Mouse (Mus musculus): ENCODE results near the gene Slc12a7. TPM values are rescaled to one million over a fixed set of nuclear protein-coding genes. Genes with fewer than 3 reads are reported as not detected.

Gene Slc12a7
- 0.04 and 0.20 TPM in 2 replicates for polyA plus RNA-seq (2012)

DNA sequence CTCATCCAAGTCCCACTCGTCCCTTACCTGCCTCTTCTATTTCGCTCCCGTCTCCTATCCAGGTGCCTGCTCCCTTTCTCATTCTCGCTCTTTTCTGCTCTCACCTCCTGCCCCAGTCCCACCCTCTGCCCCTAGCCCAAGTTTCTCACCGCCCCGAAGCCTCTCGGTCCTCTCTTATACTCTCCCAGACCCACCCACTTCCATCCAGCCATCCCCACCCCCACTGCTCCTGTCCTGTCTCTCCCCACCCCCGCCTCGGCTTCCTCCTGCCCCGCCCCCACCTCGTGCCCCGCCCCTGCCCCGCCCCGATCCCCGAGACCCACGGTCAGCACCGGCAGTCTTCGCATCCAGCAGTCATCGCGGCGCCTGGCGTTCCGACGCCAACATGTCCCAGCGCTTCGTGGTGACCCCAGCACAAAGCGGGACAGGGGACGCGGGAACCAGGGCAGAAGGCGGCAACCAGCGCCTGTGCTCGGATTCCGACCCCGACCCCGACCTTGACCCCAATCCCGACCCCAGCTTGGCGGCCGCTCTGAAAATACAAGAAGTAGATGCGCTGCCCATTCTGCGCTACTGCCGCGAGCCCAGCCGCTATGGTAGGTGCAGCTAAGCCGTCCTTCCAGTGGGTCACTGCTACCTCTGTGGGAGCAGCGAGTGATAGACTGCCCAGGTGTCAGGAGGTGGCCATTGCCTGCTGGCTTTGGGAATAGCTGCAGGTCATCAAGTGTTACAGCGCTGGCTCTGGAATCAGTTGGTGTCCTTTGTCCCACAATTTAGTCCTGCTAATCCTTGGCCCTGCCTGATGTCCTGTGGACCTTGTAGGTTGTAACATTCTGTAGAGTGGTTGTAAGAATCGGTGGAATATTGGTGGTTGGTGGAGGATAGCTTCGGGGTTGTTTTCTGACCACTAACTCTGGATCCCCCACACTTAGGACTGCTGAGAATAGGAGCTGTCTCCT is at the start of gene Slc12a7:
Gene Slc12a7 (plus strand): TSS at position 353 of the 959 bp plus-strand sequence.
- TF ChIP-seq GATA1 (IDR thresholded peaks at IDR 0.05; ENCODE audit: low read length) (no peak), TAL1 (IDR thresholded peaks at IDR 0.05; ENCODE audit: low read length) (no peak)
- no peaks in the 10 kb centered on the region for H3K9me3 ChIP-seq (ENCODE audit: control insufficient read depth, low read length)
- H3K36me3 ChIP-seq (ENCODE audit: control insufficient read depth): no peaks in the 10 kb centered on the region
- peak within 1 kb of the TSS; percentile 2 for H3K4me3 ChIP-seq (replicated peaks)
- peaks cover 29% of the 10 kb centered on the region for H3K27me3 ChIP-seq (ENCODE audit: control insufficient read depth)
- no peaks in the 10 kb centered on the region for H3K4me1 ChIP-seq (ENCODE audit: control insufficient read depth)

DNA sequence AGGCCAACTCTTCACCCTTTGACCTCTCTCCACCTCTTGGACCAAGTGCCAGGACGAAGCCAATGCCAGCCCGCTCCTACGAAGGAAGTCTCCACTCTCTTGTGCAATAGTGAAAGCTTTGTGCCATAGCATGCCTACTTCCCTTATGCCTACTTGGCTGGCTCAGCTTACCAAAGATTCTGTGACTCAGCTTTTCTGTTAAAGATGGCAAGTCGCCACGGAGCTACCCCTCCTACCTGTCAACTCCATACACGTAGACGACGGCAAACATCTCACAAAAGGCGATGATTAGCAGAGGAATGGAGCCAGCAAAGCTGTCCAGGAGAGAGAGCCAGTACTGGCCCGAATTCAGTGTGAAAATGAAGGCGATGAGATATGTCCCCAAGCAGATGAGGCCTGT is 49.2 kb upstream of the Slc12a7 start:
- TF ChIP-seq TAL1 (IDR thresholded peaks at IDR 0.05; ENCODE audit: low read length) (no peak), GATA1 (IDR thresholded peaks at IDR 0.05; ENCODE audit: low read length) (no peak)
- Histone ChIP-seq H3K9me3 (ENCODE audit: control insufficient read depth, low read length) (no peaks in the 10 kb centered on the region), H3K4me3 (replicated peaks) (no peak overlapping the region), H3K4me1 (ENCODE audit: control insufficient read depth) (no peaks in the 10 kb centered on the region), H3K27me3 (ENCODE audit: control insufficient read depth) (no peaks in the 10 kb centered on the region), H3K36me3 (ENCODE audit: control insufficient read depth) (no peaks in the 10 kb centered on the region)

DNA sequence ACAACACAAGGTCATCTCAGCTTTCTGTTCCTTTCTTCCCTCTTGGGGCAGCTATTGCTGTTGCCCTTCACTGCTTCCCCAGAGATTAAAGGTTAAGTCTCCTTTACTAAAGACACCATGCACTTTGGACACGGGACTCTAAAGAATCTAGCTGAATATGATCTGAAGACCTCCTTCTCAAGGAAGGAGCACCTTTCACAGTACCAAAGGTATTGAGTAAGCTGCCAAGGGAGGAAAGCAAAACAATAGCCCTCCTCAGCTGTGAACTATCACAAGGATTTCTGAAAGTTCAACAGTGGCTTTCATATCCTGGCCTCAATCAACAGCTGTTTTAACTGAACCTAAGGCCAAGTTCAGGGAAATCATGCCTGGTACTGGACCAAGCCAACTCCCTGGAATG is 48.5 kb upstream of the Slc12a7 start:
- Histone ChIP-seq H3K4me3 (replicated peaks) (no peak overlapping the region), H3K4me1 (ENCODE audit: control insufficient read depth) (no peaks in the 10 kb centered on the region), H3K36me3 (ENCODE audit: control insufficient read depth) (no peaks in the 10 kb centered on the region), H3K9me3 (ENCODE audit: control insufficient read depth, low read length) (no peaks in the 10 kb centered on the region), H3K27me3 (ENCODE audit: control insufficient read depth) (no peaks in the 10 kb centered on the region)
- no peak for TF ChIP-seq GATA1 (IDR thresholded peaks at IDR 0.05; ENCODE audit: low read length)
- TF ChIP-seq TAL1 (IDR thresholded peaks at IDR 0.05; ENCODE audit: low read length): no peak

DNA sequence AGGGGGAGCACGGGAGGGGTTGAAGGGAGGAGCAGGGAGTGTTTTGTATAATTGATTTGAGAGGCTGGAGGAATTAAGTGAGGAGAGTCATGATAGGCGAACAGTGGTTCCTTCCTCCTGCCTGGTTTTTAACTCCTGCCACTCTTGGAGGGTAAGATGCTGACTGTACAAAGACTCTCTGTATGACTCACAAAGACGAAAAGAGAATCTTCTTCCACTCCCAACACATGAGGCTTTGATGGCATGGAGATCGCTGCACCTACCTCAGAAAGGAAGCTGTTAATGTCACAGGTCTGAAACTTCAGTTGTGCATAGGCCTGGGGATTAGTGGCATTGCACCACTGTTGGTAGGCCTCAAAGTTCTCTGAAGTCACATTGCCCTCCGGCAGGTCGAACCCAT is 47.4 kb upstream of the Slc12a7 start:
- TF ChIP-seq GATA1 (IDR thresholded peaks at IDR 0.05; ENCODE audit: low read length): no peak
- no peak for TF ChIP-seq TAL1 (IDR thresholded peaks at IDR 0.05; ENCODE audit: low read length)
- Histone ChIP-seq H3K27me3 (ENCODE audit: control insufficient read depth) (no peaks in the 10 kb centered on the region), H3K4me1 (ENCODE audit: control insufficient read depth) (no peaks in the 10 kb centered on the region), H3K4me3 (replicated peaks) (no peak overlapping the region), H3K36me3 (ENCODE audit: control insufficient read depth) (no peaks in the 10 kb centered on the region), H3K9me3 (ENCODE audit: control insufficient read depth, low read length) (no peaks in the 10 kb centered on the region)

- no peaks in the 10 kb centered on the region for H3K27me3 ChIP-seq (ENCODE audit: control insufficient read depth)
- no peak overlapping the region for H3K4me3 ChIP-seq (replicated peaks)
- no peaks in the 10 kb centered on the region for H3K9me3 ChIP-seq (ENCODE audit: control insufficient read depth, low read length)
- TF ChIP-seq TAL1 (IDR thresholded peaks at IDR 0.05; ENCODE audit: low read length) (no peak), GATA1 (IDR thresholded peaks at IDR 0.05; ENCODE audit: low read length) (no peak)
- no peaks in the 10 kb centered on the region for H3K36me3 ChIP-seq (ENCODE audit: control insufficient read depth)
- no peaks in the 10 kb centered on the region for H3K4me1 ChIP-seq (ENCODE audit: control insufficient read depth)
Observed at GRCm38 (mm10) chr13:73687601-73688000, 45.3 kb upstream of the Slc12a7 start.

- Histone ChIP-seq H3K4me3 (replicated peaks) (no peak overlapping the region), H3K9me3 (ENCODE audit: control insufficient read depth, low read length) (no peaks in the 10 kb centered on the region), H3K4me1 (ENCODE audit: control insufficient read depth) (no peaks in the 10 kb centered on the region), H3K36me3 (ENCODE audit: control insufficient read depth) (no peaks in the 10 kb centered on the region), H3K27me3 (ENCODE audit: control insufficient read depth) (no peaks in the 10 kb centered on the region)
- no peak for TF ChIP-seq TAL1 (IDR thresholded peaks at IDR 0.05; ENCODE audit: low read length)
- no peak for TF ChIP-seq GATA1 (IDR thresholded peaks at IDR 0.05; ENCODE audit: low read length)
Observed at GRCm38 (mm10) chr13:73688934-73689333, 44.0 kb upstream of the Slc12a7 start.

- Histone ChIP-seq H3K36me3 (ENCODE audit: control insufficient read depth) (no peaks in the 10 kb centered on the region), H3K9me3 (ENCODE audit: control insufficient read depth, low read length) (no peaks in the 10 kb centered on the region), H3K27me3 (ENCODE audit: control insufficient read depth) (no peaks in the 10 kb centered on the region), H3K4me3 (replicated peaks) (no peak overlapping the region), H3K4me1 (ENCODE audit: control insufficient read depth) (no peaks in the 10 kb centered on the region)
- TF ChIP-seq TAL1 (IDR thresholded peaks at IDR 0.05; ENCODE audit: low read length) (no peak), GATA1 (IDR thresholded peaks at IDR 0.05; ENCODE audit: low read length) (no peak)
Observed at GRCm38 (mm10) chr13:73692249-73692868, 40.5 kb upstream of the Slc12a7 start.

GRCm38 (mm10) chr13:73693333-73693732 is 39.6 kb upstream of the Slc12a7 start:
- no peaks in the 10 kb centered on the region for H3K4me1 ChIP-seq (ENCODE audit: control insufficient read depth)
- no peaks in the 10 kb centered on the region for H3K9me3 ChIP-seq (ENCODE audit: control insufficient read depth, low read length)
- no peak overlapping the region for H3K4me3 ChIP-seq (replicated peaks)
- H3K36me3 ChIP-seq (ENCODE audit: control insufficient read depth): no peaks in the 10 kb centered on the region
- TF ChIP-seq TAL1 (IDR thresholded peaks at IDR 0.05; ENCODE audit: low read length) (no peak), GATA1 (IDR thresholded peaks at IDR 0.05; ENCODE audit: low read length) (no peak)
- no peaks in the 10 kb centered on the region for H3K27me3 ChIP-seq (ENCODE audit: control insufficient read depth)

DNA sequence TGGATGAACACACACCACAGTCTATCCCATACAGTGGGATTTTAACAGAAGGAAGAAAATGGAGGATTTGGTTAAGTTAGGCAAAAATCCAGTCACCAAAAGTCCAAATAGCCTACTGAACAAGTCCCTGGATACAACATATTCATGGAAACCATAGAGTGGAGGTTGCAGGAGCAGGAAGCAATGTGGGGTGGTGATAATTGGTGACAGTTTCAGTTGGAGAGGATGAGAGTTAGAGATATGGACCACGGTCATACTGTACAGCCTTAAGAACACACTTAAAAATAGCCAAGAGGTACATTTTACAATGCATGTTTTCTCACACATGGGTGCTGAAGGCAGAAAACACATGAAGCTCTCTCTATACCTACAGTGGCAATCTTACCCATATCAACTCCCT is 37.9 kb upstream of the Slc12a7 start:
- H3K4me3 ChIP-seq (replicated peaks): no peak overlapping the region
- TF ChIP-seq GATA1 (IDR thresholded peaks at IDR 0.05; ENCODE audit: low read length) (no peak), TAL1 (IDR thresholded peaks at IDR 0.05; ENCODE audit: low read length) (no peak)
- H3K9me3 ChIP-seq (ENCODE audit: control insufficient read depth, low read length): no peaks in the 10 kb centered on the region
- no peaks in the 10 kb centered on the region for H3K4me1 ChIP-seq (ENCODE audit: control insufficient read depth)
- no peaks in the 10 kb centered on the region for H3K36me3 ChIP-seq (ENCODE audit: control insufficient read depth)
- no peaks in the 10 kb centered on the region for H3K27me3 ChIP-seq (ENCODE audit: control insufficient read depth)

Measured in erythroblast, embryonic 14.5 days (primary cell).